Mouse (Mus musculus): ENCODE results near the gene Nav2.

- TF ChIP-seq CTCF (IDR thresholded peaks at IDR 0.05; ENCODE audit: low read depth, low read length), result no peak
- TF ChIP-seq POLR2AphosphoS5 (IDR thresholded peaks at IDR 0.05; ENCODE audit: insufficient replicate concordance, low read depth, low read length), result no peak
- TF ChIP-seq TAL1 (conservative IDR thresholded peaks at IDR 0.05; ENCODE audit: low read depth, low read length), result no peak
These were observed 210.5 kb downstream of the Nav2 start for GRCm38 (mm10) chr7:49119016-49119415.
